Mouse (Mus musculus): ENCODE data around the gene Irf2bp1.

The Irf2bp1 gene

GRCm38 (mm10) chr7:19003902-19004630, at the start of gene Irf2bp1:
Irf2bp1 (plus strand) TSS chr7:19004044.
- in situ Hi-C loops (cut with MseI, MboI), result no loop called here

DNA sequence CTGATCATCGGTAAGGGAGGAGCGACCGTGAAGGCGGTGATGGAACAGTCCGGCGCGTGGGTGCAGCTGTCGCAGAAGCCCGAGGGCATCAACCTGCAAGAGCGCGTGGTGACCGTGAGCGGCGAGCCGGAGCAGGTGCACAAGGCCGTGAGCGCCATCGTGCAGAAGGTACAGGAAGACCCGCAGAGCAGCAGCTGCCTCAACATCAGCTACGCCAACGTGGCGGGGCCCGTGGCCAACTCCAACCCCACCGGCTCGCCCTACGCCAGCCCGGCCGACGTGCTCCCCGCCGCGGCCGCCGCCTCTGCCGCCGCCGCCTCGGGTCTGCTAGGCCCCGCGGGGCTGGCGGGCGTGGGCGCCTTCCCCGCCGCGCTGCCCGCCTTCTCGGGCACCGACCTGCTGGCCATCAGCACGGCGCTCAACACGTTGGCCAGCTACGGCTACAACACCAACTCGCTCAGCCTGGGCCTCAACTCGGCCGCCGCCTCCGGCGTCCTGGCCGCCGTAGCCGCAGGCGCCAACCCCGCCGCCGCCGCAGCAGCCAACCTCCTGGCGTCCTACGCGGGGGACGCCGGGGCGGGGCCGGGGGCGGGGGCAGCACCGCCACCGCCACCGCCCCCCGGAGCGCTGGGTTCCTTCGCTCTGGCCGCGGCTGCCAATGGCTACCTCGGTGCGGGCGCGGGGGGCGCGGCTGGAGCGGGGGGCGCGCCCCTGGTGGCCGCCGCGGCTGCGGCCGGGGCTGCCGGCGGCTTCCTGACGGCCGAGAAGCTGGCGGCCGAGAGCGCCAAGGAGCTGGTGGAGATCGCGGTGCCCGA, 46.1 kb upstream of the Irf2bp1 start:
- in situ Hi-C loops (cut with MseI, MboI), result no loop called here

- in situ Hi-C loops (cut with MseI, MboI), result no loop called here
Observed at GRCm38 (mm10) chr7:18958384-18958766, 45.5 kb upstream of the Irf2bp1 start.

DNA sequence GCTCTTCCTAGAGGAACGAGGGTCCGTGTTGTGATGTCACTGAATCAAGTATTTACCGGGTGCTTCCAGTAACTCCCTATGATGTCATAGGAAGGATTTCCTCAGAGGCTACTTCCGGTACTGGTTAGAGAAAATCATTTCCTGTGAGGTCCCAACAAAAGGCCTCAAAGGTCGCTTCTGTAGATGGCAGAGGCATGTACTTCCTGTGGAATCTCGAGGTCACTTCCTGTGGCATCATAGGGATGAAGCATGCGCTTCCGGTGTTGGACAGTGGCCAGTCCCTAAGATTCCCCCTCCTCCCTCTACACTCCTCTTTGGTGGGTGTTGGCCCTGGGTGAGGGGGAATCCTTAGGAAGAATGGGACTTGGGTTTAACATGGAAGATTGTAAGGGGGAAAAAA, 44.4 kb upstream of the Irf2bp1 start:
- in situ Hi-C loops (cut with MseI, MboI), result no loop called here

- in situ Hi-C loops (cut with MseI, MboI), result no loop called here
Observed at GRCm38 (mm10) chr7:18962171-18962792, 41.6 kb upstream of the Irf2bp1 start.

DNA sequence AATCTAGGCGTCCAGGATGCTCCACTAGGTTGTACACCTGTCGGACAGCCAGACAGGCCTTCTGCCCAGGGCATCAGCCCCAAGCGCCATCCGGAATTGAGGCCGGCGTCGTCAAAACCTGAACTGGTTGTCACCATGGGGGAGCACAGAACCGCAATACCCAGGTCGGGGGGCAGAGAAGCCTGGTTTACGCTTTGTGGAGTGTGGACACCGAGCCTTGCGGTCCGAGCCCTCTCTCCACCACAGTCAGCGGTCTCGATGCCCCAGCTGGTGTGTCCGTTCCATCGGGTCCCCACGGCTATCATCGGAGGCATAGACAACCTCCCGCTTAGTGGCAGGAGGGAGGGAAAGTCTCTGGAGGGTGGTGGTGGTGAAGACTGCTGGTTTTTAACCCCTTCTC, 41.0 kb upstream of the Irf2bp1 start:
- in situ Hi-C loops (cut with MseI, MboI), result no loop called here

GRCm38 (mm10) chr7:18963294-18963843, 40.5 kb upstream of the Irf2bp1 start:
- in situ Hi-C loops (cut with MseI, MboI), result no loop called here

DNA sequence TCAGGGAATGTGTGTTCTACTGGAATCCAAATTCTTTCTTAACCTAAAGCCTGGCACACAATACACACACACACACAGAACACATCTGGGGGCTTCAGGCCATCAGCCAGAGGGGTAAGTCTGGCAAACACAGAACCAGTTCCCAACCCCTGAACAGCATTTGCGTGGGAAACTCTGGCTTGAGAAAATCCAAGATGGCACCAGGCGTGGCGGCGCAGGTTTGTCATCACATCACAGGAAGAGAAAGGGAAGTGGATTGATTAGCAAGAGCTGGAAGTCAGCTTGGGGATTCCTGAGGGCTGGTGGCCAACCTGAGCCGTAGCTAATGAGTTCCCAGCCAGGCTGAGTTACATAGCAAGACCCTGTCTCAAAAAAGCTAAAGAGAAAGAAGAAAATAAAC, 38.5 kb upstream of the Irf2bp1 start:
- in situ Hi-C loops (cut with MseI, MboI), result no loop called here

DNA sequence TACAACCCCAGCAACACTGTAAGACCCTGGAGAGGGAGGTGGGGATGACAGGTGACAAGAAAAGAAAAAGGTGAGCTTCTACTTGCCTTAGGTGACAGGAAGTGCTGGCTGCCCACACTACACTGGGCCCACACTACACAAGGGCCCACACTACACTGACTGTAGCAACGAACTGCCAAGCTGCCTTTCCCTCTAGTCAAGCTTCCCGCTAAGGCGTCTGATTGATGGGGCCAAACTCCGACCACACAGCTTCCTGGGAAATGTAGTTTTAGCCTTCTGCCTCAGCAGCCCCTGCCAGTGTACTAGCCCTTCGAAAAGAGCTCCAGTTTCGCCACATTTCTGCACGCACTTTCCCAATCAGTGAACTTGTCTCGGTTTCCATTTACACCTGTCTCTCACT, 36.2 kb upstream of the Irf2bp1 start:
- in situ Hi-C loops (cut with MseI, MboI), result no loop called here

GRCm38 (mm10) chr7:18970956-18971355, 32.9 kb upstream of the Irf2bp1 start:
- in situ Hi-C loops (cut with MseI, MboI), result no loop called here

DNA sequence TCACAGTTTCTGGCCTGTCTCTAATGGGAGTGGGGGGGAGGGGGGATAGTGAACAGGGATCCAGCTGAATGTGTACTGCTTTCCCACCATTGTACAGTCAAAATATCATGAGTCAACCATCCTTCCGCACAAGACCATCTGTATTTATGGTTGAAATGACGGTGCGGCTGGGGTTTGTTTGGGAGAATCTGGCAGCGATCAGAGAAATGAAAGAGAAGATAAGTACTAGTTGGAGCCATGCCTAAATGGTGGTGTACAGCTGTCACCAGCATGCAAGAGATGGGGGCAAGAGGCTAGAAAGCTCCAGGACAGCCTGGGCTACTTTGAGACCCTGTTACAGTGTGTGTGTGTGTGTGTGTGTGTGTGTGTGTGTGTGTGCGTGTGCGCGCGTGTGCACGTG, 25.5 kb upstream of the Irf2bp1 start:
- in situ Hi-C loops (cut with MseI, MboI), result no loop called here

- in situ Hi-C loops (cut with MseI, MboI), result no loop called here
Observed at GRCm38 (mm10) chr7:18986503-18986902, 17.3 kb upstream of the Irf2bp1 start.

DNA sequence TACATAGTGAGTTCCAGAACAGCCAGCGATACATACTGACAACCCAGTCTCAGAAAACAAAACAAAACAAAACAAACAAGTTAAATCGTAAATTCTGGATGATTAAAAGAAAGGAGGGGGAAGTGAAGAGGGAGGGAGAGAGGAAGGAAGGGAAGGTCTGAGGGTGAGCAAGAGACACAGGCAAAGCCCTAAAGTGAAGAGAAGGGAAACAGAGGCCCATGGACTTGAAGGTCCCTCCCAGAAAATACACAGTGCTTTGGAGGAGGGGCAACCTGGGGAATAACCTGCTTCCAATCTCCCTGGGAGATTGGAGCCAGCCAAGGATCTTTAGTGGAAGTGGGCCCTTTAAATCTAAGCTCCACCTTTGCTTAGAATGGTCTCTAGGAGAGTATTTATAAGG, 16.7 kb upstream of the Irf2bp1 start, which contains the start of gene Nanos2:
Gene Nanos2 (plus strand): TSS at position 301 of the 400 bp plus-strand sequence.
- in situ Hi-C loops (cut with MseI, MboI), result no loop called here

GRCm38 (mm10) chr7:18987747-18988146, 16.1 kb upstream of the Irf2bp1 start:
- in situ Hi-C loops (cut with MseI, MboI), result no loop called here

- in situ Hi-C loops (cut with MseI, MboI), result no loop called here
Observed at GRCm38 (mm10) chr7:18988780-18989179, 15.1 kb upstream of the Irf2bp1 start.

DNA sequence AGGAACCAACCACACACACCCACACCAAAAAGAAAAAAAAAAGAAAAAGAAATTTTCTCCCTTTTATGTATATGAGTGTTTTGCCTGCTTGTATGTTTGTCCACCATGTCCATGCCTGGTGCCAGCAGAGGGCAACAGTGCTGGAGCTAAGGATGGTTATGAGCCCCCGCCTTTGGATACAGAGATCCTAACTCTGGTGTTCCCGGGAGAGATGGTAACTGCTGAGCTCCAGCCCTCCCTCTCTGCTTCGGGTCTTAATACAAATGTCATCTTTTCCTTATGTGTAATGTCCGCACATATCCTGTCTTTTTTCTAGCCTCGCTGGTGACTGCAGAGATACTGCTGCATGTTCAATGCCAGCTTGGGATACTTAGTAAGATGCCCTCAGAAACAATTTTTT, 13.8 kb upstream of the Irf2bp1 start:
- in situ Hi-C loops (cut with MseI, MboI), result no loop called here

DNA sequence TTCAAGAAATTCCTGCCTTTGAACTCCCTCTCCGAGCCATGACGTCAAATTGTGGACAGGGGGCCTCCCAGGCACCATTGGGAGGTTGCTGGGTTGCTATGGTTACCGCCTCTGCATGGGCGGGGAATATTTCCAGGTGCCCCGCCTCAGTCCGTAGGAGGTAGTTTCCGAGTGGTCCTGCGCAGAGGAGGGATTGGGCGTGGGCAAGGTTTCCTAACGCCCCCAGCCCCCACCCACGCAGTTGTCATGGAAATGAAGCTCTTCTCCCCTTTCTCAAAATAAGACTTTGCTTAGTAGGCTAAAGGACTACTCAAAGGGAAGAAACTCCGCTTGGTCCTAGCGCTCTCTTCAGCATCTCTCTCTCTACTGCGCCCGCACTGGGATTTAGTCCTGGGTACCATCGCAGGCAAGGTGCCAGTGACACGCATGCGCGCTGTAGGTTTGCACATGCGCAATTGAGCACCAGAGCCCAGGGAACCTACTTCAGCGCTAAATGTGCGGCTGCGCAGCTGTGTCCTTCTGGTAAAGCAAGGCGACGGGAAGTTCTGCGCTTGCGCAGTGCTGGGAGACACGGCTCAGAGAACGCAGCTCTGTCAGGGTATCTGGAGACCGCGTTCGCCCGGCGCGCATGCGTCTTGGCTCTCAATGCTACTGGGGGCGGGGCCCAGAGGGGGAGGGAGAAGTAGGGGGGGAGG, 13.1 kb upstream of the Irf2bp1 start, which contains the start of gene Mypop:
Gene Mypop (plus strand): TSS at position 645 of the 695 bp plus-strand sequence.
- in situ Hi-C loops (cut with MseI, MboI), result no loop called here

GRCm38 (mm10) chr7:18991660-18992293, 12.1 kb upstream of the Irf2bp1 start:
- in situ Hi-C loops (cut with MseI, MboI), result no loop called here

DNA sequence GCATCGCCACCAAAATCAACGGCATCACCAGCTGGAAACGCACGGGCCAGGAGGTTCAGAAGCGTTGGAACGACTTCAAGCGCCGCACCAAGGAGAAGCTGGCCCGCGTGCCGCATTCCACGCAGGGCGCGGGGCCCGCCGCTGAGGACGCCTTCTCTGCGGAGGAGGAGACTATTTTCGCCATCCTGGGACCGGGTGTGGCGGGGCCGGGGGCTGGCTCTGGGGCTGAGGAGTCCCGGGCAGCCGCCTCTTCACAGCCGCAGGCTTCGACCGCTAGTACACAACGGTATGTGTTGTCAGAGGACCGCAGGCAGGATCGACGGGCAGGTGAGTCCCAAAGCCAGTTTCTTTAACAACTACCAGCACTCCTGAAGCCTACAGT, 11.6 kb upstream of the Irf2bp1 start:
- in situ Hi-C loops (cut with MseI, MboI), result no loop called here

DNA sequence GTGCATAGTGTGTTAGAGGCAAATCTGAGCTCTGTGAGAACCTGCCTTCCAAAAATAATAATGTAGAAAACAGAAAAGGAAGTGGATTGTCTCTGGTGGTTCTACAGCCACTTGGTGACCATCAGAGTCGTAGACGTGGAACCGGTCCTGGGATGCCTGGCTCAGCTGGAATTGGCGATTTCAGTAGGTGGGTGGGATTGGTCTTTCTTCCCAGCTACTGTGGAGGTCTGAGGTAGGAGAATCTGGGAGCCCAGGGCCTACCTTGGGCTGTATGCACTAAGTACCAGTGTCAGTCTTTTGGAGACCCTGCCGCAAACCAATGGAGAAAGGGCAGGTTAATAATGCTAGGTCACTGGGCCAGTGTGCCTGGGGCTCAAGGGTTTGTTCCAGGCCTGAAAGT, 10.8 kb upstream of the Irf2bp1 start:
- in situ Hi-C loops (cut with MseI, MboI), result no loop called here

DNA sequence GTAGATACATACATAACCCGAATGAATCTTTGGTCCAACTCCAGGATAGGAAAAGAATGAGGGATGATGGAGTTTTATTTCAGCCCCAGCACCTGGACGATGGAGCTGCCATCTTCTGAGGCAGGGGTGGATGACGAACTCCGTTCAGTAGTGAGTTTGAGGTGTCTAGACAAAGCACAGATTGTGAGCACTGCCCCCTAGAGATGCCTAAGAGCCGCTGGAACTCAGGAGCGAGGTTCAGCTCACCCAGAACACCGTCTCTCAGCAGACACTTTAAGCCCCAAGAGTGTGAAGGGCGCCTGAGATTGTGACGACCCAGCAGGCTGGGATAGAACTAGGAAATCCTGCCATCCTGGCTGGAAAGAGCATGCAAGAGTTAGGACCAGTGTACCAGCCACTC, 5.0 kb upstream of the Irf2bp1 start:
- in situ Hi-C loops (cut with MseI, MboI), result no loop called here
